Mouse (Mus musculus) adrenal gland, adult (tissue): Measurements from ENCODE around the gene Olfr820.
"Not testable (repeated sequence)": the region's sequence is repeated elsewhere in the genome, so short reads cannot be mapped to it uniquely, and the experiment has no call there.

ENCODE experiments used
- DNase-seq, 2 experiments: peaks; one replicate each; pipeline ENCODE4 v3.0.0; 2022 to 2023; ENCODE audit warnings: low spot score in 1 of 2; ENCODE audit not compliant: inconsistent age in 2 of 2

The Olfr820 gene

DNA sequence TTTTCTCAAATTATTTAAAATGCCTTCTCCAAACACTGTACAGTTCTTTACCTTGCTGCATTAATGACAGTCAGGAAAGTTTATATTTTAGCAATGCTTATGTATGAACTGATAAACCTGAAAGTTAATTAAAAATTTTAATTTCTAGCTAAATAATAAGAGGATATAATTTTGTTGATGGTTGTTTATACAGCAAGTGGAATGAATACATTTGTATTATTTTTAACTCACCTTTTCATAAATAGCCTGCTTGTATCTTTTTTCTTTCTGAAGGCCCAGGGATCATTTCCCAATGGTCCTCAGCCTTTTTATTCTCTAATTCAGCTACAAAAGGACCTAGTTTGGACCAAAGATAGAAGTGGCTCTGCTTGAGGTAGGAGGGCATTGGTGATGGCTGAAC is at the start of gene Olfr820:
Gene Olfr820, plus strand, starts transcription at position 301 of the 400 bp plus-strand sequence.
- no peak for DNase-seq

DNA sequence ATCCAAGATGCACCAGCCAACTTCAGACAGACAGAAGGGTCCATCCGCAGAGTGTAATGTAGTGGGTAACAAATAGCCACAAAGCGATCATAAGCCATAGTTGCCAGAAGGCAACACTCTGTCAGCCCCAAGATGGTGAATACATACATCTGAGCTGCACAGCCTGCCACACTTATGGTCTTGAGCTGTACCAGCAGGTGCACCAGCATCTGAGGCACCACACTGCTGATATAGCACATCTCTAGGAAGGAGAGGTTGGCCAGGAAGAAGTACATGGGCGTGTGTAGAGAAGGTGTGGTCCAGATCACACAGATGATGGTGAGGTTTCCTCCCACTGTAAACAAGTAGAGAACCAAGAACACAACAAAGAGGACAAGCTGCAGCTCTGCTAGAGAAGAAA is 46.2 kb upstream of the Olfr820 start:
- DNase-seq = peak in 1 of 2 experiments; percentile 6

DNA sequence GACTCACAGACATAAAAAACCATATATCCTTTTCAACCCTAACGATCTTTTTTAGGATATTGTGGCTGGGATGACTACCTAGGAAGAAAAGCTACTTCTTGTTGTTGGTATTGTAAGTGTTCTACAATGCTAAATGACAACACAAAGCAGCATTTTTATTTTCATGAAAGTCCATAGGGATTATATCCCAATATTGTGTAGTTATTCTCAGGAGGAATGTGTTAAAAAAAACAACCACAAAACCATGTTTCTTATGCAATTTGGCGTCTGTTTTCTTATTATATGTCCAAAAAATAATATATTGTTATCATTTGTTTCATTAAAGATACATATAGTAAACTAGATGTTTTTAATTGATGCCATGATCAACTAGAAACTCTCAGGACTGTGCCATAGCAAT is 45.3 kb upstream of the Olfr820 start, which contains the start of gene Olfr819:
Gene Olfr819, minus strand, starts transcription at position 101 of the 400 bp plus-strand sequence.
- not testable (repeated sequence) for DNase-seq

DNA sequence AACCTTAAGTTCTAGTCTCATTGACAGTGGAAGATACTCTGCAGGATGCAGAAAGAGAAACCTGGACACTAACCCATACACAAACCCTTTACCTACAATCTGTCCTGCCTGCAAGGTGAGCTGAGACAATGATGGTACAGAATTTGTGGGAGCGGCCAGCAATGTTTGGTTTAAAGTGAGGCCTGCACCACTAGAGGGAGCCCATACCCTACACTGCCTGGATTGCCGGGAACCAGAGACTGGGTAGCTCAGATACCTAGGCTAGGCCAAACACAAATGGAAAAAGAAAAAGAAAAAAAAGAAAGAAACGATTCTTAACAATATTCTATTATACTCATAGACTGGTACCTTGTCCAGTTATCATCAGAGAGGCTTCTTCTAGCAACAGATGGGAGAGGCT is 39.4 kb upstream of the Olfr820 start:
- DNase-seq = not testable (repeated sequence)

DNA sequence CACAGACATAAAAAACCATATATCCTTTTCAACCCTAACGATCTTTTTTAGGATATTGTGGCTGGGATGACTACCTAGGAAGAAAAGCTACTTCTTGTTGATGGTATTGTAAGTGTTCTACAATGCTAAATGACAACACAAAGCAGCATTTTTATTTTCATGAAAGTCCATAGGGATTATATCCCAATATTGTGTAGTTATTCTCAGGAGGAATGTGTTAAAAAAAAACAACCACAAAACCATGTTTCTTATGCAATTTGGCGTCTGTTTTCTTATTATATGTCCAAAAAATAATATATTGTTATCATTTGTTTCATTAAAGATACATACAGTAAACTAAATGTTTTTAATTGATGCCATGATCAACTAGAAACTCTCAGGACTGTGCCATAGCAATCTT is 36.4 kb upstream of the Olfr820 start, which contains the start of gene Olfr247:
Gene Olfr247, minus strand, starts transcription at position 101 of the 400 bp plus-strand sequence.
- DNase-seq = not testable (repeated sequence)

DNA sequence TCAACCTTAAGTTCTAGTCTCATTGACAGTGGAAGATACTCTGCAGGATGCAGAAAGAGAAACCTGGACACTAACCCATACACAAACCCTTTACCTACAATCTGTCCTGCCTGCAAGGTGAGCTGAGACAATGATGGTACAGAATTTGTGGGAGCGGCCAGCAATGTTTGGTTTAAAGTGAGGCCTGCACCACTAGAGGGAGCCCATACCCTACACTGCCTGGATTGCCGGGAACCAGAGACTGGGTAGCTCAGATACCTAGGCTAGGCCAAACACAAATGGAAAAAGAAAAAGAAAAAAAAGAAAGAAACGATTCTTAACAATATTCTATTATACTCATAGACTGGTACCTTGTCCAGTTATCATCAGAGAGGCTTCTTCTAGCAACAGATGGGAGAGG is 30.6 kb upstream of the Olfr820 start:
- not testable (repeated sequence) for DNase-seq

DNA sequence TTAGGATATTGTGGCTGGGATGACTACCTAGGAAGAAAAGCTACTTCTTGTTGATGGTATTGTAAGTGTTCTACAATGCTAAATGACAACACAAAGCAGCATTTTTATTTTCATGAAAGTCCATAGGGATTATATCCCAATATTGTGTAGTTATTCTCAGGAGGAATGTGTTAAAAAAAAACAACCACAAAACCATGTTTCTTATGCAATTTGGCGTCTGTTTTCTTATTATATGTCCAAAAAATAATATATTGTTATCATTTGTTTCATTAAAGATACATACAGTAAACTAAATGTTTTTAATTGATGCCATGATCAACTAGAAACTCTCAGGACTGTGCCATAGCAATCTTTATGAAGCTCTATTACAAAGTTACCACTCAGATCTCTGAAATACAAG is 27.5 kb upstream of the Olfr820 start, which contains the start of gene Gm10310:
Gene Gm10310, minus strand, starts transcription at position 101 of the 400 bp plus-strand sequence.
- not testable (repeated sequence) for DNase-seq

DNA sequence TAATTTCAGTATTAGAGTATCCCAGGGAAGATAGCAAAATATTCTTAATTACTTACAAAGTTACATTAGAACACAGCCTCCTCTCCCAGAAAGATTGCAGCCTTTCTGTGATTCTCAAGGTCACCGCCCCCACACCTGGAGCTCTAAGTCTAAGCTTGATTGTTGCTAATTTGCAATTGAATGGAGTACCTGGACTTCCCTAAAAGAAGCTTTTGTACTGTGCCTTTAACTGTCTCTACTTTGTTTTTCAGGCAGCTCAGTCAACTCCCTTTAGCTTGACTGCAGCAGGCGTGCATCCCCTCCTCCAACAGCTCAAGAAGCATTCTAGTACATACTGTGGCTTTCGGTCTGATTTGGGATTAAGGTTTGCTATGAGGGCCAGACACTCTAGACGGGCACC is 8.3 kb upstream of the Olfr820 start:
- not testable (repeated sequence) for DNase-seq

DNA sequence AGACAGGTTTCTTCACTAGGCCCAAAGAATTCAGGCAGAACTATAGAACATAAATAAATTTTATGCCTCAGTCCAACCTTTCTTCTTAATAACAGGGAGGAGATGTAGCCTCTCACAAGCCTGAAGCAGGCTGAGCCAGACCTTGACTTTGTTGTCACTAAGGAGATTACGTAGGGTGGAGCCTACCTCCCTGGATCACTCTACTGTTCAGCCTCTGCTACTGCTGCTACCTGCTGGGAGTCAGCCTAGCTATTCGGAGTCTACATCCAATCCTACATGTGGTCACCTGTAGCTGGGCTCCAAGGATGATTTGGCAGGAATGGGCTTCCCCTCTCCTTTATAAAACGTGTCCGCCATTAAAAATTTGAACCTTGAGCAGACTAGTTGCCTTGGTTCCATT is 7.1 kb upstream of the Olfr820 start:
- DNase-seq = not testable (repeated sequence)

DNA sequence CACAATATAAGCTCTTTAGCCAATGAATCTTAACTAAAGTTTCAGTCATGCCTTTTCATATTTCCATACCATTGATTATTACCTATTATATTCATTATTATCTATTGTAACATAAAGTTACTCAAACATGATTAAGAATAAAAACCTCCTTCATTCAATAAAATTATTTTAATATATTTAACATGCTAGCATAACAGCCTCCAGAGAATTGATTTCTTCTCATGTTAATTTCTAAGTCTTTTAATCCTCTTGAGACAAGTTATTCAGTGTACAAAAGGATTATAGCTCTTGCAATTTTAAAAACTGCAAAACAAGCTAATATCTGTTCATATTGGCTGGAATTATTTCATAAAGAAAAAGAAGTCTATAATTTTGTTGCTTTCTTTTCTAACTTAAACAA is 17.6 kb downstream of the Olfr820 start, which contains the start of gene Olfr821:
Gene Olfr821, plus strand, starts transcription at position 301 of the 400 bp plus-strand sequence.
- DNase-seq = no peak

DNA sequence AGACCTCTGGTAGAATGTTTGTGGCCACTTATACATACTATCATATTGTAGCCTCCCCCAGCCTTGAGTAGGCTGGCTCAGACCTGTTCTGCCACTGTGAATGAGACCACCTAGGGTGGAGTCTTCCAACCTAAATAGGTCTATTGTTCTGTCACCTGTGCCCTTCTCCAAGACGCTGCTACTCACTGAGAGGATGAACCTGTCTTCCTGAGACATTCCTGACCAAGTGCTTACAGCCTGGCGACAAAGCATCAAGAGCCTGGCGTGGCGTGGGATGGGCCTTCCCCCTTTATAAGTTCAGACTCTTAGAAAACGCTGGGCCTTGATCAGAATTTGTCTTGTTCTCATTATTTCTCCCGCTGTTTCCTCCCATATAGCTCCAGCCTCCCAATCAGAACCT is 24.7 kb downstream of the Olfr820 start:
- DNase-seq = no peak
